Mouse (Mus musculus) CD4-positive, CD25-positive, alpha-beta regulatory T cell, adult 2 months (primary cell): ENCODE results near the gene Lamp1.
A peak's percentile ranks its signal among the peaks of the same experiment; 100 is the strongest.

ENCODE experiments used
- DNase-seq: peaks from one replicate; pipeline ENCODE4 v3.0.0-alpha.2; 2012; ENCODE audit warnings: low read depth, low spot score

Gene Lamp1

DNA sequence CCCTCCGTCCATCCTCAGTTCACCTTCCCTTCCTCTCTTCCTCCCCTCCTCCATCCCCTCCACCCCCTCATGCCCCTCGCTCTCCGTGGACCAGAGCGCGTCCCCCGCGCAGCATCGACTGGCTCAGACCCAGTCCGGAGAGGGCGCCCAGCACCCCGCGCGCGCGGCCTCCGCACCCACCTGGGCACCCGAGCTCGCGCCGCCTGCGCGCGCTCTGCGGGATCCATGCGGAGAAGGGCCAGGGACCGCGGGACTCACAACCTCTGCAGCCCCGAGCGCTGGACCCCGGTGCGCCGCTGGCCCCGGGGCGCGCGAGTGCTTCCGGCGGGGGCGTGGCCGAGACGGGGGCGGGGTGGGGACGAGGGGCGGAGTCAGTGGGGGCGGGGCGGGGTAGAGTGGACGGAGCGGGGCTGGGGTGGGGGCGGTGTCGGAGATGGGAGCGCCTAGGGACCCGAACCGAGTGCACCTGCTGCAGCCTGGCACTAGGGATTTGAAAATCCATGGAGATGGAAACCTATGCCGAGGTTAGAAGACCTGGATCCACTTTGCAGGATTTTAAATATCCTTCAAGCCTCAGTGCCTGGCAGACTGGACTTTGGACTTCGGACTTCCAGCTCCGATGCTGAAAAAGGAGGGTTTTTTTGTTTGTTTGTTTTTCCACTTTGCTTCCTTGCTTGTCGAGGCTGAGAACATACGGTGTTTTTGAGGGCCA, 41.5 kb downstream of the Lamp1 start, which contains the start of gene Grtp1:
Grtp1 (minus strand) TSS at position 320 of the 712 bp plus-strand sequence.
- DNase-seq, result peak; percentile 52

DNA sequence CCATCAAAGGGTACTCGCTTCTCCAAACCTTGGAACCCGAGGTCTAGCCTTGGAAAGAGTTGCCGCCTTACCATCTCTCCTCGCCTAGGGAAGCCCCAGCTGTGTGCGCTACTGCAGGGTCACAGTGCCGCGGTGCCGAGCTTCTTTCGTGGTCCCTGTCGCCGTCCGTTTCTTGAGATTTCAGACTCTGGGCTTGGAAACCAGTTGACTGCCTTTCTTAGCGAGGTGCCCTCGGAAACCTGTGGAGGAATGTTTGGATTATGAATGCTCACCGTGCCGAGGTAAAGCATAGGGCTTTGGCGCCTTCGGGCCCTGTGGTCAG, 42.0 kb downstream of the Lamp1 start:
- peak; percentile 16 for DNase-seq

DNA sequence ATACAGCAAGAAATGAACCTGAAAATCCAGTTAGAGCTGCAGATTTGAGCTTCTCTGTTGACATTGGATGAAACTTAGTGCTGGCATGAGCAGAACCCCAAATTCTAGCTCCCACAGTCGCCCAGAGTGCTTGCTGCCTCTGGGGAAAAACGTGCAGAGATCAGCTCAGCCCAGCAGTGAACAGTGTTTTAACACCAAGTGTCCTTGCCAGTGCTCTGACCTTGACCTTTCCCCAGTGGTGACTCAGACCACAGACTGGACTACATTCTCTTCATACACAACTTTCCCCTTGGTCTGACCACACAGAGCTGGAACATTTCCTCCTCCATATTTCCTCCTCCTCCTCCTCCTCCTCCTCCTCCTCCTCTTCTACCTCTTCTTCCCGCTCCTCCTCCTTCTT, 43.1 kb downstream of the Lamp1 start:
- no peak for DNase-seq

DNA sequence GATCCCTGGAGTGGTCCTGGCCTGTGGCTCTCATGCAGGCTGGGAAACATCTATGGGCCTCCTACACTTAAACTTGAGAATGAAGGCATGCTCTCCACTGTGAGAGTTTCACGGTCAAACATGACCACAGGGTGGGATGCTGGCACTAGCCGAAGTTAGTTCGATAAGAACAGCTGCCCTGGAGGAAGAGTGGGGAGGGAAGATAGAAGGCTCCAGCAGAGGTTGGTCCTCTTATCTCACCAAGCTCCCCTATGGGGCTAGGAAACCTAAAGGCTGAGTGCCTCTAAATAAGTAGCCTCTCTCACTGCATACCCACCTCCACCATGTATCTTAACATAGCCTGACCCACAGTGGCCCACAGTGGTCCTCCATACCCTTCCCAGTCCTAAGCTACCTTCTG, 43.8 kb downstream of the Lamp1 start:
- no peak for DNase-seq

DNA sequence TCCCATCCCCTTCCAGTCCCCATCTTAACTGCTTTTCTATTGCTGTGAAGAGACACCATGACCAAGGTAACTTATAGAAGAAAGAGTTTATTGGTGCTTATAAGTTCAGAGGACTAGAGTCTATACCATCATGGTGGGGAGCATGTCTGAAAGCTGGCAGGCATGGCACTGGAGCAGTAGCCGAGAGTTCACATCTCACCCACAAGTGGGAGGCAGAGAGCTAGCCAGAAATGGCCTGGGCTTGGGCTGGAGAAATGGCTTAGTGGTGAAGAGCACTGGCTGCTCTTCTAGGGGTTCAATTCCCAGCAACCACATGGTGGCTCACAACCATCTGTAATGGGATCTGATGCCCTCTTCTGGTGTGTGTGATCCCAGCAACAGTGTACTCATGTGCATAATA, 44.5 kb downstream of the Lamp1 start:
- DNase-seq, result peak; percentile 56

DNA sequence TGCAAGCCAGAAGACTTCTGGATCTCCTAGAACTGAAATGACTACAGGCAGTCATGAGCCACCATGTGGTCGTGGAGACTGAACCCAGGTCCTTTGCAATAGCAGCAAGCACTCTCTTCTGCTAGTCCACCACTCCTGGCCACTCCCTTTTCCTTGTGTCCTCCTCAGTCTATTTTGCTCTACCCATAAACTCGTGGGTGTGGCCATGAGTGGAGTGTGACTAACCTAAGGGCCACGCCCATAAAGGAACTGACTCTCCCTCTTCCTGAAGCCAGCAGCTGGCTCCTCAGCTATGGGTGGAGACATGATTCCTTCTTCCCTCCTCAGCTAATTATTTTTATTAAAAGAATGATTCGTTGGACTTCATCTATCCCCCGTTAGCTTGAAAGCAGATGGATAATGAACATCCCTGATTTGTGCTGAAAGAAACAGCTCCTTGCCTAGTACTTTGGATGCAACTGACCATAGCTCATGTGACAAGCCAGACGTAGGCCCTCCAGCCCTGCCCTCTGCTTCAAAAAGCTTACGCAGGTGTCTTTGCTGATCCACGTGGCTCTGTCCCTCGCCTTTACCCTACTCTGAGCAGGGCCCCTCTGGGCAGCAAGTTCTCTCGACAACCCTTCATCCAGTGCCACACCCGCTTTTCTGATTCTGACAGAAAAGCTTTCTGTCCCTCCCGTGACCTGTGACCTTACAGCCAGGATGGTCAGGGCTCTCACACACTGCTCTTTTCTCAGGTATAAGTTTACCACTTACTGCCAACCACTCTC, 45.6 kb downstream of the Lamp1 start:
- DNase-seq, result no peak

DNA sequence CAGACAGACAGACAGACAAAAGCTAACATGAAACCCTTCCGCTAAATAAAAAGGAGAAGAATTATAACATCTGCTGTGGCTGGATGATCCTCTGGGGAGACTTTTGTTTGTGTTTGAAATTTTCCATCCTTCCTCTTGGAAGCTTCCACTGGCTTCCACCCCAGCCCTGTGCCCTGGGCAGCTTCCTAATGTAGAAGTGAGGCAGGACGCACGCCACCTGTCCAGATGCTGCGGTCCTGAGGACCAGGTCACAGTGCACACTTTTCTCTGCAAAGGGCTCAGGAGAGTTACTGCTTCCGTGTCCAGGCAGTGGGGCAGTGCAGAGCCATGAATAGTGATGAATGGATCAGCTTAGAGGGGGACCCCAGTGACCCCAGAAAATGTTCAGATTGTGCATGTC, 46.4 kb downstream of the Lamp1 start:
- DNase-seq, result no peak

DNA sequence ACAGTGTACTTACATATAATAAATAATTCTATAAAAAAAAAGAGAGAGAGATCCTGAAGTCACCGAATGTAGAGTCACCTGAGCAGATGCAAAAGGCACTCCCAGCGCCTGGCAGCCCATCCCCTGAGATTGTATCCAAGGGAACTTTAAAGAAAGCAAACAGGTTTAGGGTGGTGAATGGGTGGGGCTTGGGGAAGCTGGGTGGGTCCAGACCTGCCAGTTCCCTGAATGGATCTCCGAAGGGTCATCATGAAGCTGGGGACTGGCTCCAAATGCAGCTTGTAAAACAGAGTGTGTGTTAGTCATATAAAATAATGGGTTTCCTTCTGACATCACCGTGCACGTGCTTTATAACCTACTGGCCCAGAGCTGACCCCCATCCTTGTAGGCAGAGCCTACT, 47.3 kb downstream of the Lamp1 start:
- DNase-seq, result no peak

DNA sequence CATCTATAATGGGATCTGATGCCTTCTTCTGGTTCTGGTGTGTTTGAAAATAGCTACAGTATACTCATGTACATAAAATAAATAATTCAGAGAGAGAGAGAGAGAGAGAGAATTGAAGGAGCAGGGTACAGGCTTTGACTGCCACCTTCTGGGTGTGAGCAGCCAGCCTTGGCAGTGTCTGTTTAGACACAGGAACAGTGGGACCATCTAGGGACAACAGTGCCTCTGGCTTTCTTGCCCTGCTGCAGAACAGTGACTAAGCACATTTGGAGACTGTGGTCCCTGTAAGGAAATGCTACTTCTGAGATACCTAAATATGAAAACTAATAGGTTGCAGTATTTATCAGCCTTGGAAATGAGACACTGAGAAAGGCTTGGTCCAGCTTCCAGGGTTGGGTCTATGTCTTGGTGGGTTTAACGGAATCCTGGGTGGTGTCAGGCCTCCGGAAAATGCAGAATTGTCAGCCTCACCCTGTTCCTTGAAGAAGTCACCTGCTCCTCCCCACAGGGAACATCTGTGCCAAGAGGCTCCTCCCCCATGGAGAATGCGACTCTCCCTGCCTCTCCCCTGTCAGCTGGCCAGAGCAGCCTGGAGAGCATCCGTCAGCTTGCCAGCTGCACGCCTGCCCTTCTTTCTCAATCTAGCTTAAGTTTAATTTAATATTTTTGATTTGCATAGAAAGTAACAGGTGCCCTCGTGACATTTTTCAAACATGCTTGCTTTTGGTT, 49.8 kb downstream of the Lamp1 start:
- peak; percentile 33 for DNase-seq

DNA sequence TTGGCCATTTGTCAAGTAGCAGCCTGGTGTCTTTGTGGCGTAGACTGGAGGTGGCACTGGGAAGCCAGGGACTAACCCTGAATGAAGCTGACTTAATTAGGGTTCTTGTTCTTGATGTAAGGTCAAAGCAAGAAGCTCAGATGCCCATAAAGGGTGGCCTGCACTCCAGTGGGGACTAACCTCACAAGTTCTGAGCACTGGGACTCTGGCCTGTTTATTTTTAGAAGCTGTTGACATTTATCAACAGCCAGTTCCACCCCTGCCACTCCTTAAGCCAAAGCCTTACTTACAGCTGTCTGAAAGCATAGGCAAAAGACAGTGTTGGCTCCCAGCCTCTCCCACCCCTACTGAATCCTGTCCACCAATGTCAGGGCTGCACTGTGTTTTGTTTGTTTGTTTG, 50.8 kb downstream of the Lamp1 start:
- DNase-seq, result no peak

DNA sequence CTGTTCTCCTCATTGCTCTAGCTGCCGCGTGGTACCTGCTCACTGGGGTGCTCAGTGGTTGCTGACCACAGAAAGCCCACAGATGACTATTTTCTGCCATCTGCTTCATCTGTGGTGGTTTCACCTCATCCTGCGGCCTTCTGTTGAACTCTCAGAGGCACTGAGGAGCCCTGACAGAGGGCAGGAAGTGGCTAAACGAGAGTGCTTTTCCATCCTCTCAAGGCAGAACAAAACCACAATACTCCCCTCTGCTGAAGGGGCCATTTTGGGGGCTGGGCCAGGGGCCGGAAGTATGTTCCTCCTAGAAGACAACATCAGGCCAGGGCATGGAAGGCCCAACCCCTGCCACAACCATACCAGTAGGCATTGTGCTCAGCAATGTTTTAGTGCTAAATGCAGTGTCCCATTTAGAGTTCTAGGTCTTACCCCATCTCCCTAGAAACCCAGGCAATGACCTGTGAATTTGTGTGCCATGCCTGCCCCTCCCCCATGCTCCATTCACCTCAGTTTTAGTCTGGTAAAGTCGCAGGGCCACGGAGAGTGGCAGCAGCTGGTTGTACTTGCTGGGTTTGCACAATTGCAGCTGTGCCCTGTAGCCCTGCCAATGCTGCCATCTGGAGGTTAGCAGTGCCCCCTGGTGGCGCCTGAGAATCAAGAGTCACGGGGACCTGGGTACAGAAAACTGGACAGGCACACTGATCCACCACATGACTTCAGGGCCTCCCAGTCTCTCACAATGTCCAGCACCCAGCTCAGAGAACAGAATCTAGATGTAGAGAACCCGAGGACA, 54.7 kb downstream of the Lamp1 start:
- peak; percentile 92 for DNase-seq

DNA sequence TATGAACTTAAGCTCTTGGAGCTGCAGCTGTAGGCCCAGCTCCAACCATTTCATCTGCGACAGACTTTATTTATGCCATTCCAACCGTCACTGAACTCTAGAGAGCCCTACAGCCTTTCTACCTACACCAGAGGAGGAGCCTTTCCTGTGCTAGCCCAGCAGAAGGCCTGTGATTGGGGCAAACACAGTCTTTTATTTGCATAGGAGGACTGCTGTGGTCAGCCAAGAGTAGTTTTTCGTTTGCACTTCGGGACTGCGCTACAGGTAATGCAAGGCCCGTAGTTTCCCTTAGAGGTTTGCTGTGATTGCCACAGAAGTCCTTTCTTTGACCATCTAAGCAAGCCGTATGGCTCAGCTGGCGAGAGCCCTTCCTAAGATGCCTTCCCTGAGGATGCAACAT, 57.4 kb downstream of the Lamp1 start:
- DNase-seq, result no peak

DNA sequence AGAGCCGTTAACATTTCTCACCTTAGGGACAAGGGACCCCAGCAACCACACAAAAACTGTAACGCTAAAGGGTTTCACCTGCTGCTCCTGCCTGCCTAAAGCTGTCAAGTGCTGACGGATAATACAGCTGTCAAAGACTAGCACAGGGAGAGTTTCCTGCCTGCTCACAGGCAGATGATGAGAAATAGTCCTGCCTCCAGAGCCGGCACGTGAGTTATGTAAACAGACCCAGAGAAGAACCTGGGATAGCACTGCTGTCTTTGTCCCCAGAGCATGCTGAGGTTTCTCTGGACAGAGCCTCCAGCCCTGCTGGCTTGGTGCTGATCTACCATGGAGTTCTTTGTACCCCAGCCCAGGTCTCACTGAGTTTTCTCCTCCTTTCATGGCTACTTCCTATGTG, 58.1 kb downstream of the Lamp1 start:
- DNase-seq, result no peak

DNA sequence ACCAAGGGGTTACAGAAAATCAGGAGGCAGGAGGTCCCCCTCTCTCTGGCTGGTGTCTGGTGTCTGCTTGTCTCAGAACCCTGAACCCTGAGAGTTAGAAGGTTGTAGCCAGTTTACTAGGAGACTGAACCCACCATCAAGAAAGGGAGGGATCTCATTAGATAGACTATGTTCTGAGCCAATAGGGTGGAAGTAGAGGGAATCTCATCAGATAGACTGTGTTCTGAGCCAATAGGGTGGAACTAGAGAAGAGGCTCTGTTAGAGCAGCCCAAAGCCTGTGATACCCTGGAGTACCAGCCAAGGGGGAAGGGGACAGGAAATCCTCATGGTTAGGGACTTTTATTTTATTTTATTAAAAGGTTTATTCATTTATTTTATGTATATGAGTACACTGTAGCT, 59.0 kb downstream of the Lamp1 start:
- DNase-seq, result no peak

DNA sequence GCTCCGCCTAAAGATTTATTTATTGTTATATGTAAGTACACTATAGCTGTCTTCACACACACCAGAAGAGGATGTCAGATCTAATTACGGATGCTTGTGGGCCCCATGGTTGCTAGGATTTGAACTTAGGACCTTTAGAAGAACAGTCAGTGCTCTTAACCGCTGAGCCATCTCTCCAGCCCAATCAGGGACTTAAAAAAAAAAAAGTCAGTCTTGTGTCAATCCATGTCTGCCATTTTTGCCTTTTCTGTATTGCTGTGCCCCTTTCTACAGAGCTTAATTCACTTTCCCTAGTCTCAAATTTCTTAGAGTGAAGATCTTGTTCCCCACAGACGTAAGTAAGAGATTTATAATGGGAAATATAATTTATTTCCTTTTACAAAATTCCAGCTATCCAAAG, 59.5 kb downstream of the Lamp1 start:
- no peak for DNase-seq

DNA sequence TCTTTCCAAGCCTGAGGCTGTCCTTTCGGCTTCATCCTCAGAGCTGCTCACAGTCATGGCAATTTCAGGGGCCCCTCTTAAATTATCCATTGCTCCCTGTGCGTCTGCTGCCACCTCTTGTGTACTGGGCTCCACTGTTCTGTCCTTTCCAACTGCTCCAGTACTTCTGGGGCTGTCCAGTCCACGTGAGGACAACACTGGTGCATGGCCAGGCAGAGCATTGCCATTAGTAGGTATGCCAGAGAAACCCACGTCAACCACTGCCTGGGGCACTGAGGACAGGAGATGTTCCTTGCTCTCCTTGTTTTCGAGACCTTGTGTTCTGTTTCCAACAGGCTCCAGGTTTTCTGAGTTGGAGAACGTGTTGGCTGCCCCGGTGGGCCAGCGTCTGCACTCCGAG, 65.5 kb downstream of the Lamp1 start:
- DNase-seq, result no peak
